Mouse (Mus musculus): Measurements from ENCODE around the gene Smurf2.

- TF ChIP-seq CTCF (conservative IDR thresholded peaks at IDR 0.05; ENCODE audit: insufficient read depth, insufficient read length, low read depth, low read length), result no peak
- no peak for TF ChIP-seq POLR2A (IDR thresholded peaks at IDR 0.05; ENCODE audit: low read depth, low read length)
Measured at GRCm38 (mm10) chr11:106821397-106821796, 99.1 kb downstream of the Smurf2 start.
